Mouse (Mus musculus) thymus, postnatal 0 days (tissue): Measurements from ENCODE around the gene Zfp790. TPM values are rescaled to one million over a fixed set of nuclear protein-coding genes. Genes with fewer than 3 reads are reported as not detected.
"Not testable (repeated sequence)": the region's sequence is repeated elsewhere in the genome, so short reads cannot be mapped to it uniquely, and the experiment has no call there.

Source experiments
- DNase-seq: peaks from one replicate; pipeline ENCODE4 v3.0.0-alpha.2; 2015; ENCODE audit warnings: low spot score
- microRNA counts: library from miRNA; unstranded; fragments of <30 nt; microRNA quantifications from one replicate; lab custom pipeline; 2015
- microRNA-seq: library from miRNA; unstranded; fragments of <30 nt; microRNA quantifications from one replicate; pipeline ENCODE4, GENCODE M21; 2016; ENCODE audit warnings: borderline number of aligned reads
- polyA plus RNA-seq: library from polyadenylated mRNA; unstranded; fragments of >200 nt; fragmentation: Nextera tagmentation; extraction: Ambion mirVana; gene quantifications from 2 replicates; pipeline ENCODE4 v1.2.1, GENCODE M21; 2015

Zfp790 gene
- polyA plus RNA-seq, 1 experiment from 2014 or later, result 11.7 TPM

DNA sequence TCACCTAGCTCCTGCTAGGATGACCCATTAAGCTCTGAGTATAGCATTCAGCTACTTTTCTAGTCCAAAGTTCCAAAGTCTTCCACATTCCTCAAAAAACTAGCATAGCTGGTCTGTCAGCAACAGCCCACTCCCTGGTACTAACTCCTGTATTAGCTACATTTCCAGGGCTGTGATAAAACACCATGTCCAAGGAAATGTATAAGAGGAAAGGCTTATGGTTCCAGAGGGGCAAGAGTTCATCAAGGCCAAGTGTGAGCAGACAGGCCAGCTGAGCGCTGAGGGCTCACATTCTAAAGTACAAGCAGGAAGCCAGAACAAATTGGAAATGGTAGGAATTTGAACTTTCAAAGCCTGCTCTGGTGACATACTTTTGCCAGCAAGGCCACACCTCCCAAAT is 26.2 kb downstream of the Zfp790 start:
- no peak for DNase-seq

DNA sequence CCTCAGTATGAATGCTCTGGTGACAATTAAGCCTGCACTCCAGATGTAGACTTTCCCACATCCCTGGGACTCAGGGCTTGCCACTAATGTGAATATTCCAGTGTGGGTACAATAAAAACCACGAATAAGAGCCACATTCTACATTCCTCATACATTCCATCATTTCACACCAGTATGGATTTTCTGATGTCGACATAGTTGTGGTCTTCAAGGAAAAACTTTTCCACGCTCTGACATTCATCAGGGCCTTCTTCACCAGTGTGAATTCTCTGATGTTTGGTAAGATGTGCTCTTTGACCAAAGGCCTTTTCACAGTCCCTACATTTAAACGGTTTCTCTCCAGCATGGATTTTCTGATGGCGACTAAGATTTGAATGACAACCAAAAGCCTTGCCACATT is 28.7 kb downstream of the Zfp790 start:
- no peak for DNase-seq

DNA sequence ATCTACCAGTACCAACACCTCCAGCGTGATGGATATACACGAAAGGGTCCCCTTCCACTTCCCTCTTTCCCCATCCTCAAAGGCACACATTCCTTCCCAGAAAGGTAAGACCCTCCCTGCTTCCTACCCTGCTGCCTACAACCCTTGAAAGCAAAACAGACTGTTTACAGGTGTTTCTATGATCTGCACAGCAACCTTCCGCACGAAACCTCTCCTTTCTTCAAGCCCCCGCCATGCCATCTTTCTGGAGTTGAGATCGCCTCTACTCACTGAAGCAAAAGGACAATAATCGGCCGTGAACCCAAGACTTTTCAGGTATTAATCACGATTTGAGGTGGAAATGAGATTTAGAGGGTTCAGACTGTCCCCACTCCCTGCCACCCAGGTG is 36.9 kb downstream of the Zfp790 start:
- no peak for DNase-seq

DNA sequence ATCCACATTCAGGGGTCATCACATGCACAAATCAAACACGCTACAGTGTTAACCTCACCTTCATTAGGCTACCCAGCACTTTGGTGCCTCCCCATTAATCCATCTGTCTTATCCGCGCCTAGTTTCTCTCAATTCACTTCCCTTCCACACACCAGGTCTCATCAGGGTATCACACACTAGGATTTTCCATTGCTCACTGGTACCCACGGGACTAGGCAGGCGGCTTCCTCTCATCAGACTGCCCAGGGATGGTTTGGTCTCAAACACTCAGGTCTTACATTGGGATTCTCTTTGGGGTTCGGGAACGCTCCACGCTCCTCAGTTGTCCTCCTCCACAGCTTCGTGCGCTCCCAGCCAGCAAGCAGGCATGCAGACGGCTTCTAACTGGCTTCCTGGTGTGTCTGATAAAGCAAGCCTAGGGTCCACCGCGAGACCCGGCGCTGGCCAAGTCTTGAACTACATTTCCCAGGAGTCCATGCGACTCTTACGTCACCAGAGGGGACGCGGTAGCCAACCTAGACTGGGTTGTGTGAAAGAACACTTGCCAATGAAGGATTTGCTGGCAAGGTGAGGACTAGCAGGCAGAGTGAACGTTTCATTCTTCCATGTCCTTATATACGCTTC is 37.4 kb downstream of the Zfp790 start, which contains the start of gene Zfp940:
Gene Zfp940, minus strand, starts transcription at position 451 of the 624 bp plus-strand sequence.
- DNase-seq, result peak; percentile 89

- peak; percentile 88 for DNase-seq
Observed at GRCm38 (mm10) chr7:29859532-29860517, 43.9 kb downstream of the Zfp790 start, which contains the start of gene Zfp420. Gene Zfp420, plus strand, starts transcription at chr7:29859979.

GRCm38 (mm10) chr7:29861660-29862059 is 45.7 kb downstream of the Zfp790 start:
- peak; percentile 20 for DNase-seq

DNA sequence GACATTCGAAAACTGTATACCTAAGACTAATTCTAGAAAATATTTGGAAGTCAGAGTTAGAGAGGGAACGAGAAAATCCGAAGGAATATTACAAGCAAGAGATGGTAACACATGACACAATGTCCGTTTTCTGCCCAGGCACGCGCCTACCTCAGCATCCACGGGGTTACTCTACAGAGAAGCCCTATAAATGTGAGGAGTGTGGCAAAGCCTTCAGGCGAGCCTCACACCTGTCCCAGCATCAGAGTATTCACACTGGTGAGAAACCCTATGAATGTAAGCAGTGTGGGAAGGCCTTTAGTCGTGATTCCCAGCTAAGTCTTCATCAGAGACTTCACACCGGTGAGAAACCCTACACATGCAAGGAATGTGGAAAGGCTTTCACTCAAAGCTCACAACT is 58.3 kb downstream of the Zfp790 start:
- DNase-seq, result no peak

- not testable (repeated sequence) for DNase-seq
Observed at GRCm38 (mm10) chr7:29877561-29877960, 61.6 kb downstream of the Zfp790 start.

DNA sequence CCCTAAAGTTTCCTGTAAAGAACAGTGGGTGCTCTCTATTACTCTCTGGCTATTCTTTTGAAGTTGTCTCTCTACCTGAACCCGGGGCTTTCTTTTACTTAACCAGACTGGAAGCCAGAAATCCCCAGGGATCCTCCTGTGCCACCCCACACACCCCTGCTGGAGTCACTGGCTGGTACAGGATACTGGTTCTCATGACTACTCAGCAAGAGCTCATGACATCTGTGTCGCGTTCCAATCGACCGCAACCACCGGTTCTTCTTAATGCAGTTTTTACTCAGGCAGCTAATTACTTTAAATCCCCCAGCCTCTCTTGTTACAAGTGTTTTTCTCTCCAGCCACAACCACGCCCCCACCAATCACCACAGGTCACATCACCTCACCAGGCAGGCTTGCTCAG is 64.1 kb downstream of the Zfp790 start:
- DNase-seq, result no peak

MicroRNAs within 50 kb of the gene (microRNA counts, 519-probe panel; counts per million panel counts)
- microRNA mmu-miR-1964 (lab: Ali Mortazavi, UCI), result 473 counts per million, percentile 71 among the panel's probes with 10 or more counts

Small RNAs within 50 kb of the gene (microRNA-seq; reads per million reads assigned to microRNA genes)
- gene Mir1964, result 8.3 reads per million, percentile 15 among the genes with 10 or more reads in this experiment

Other genes starting within 250 kb of the Zfp790 start
- gene Catsperg2, start 89.1 kb upstream of the Zfp790 start, polyA plus RNA-seq, result not detected in 2 replicates
- gene Zfp84, start 47.6 kb upstream of the Zfp790 start, polyA plus RNA-seq, result 12.8 TPM in 2 replicates
- 2.1 and 2.6 TPM in 2 replicates for gene Zfp30, start 32.1 kb upstream of the Zfp790 start, polyA plus RNA-seq
- 4.6 and 4.8 TPM in 2 replicates for gene Zfp940, start 37.6 kb downstream of the Zfp790 start, polyA plus RNA-seq
- 3.0 and 3.1 TPM in 2 replicates for gene Zfp420, start 43.9 kb downstream of the Zfp790 start, polyA plus RNA-seq
- 6.4 and 6.9 TPM in 2 replicates for gene Zfp27, start 90.5 kb downstream of the Zfp790 start, polyA plus RNA-seq
- 0.90 and 1.1 TPM in 2 replicates for gene Zfp383, start 92.1 kb downstream of the Zfp790 start, polyA plus RNA-seq
- 6.8 and 9.2 TPM in 2 replicates for gene Zfp74, start 138.0 kb downstream of the Zfp790 start, polyA plus RNA-seq
- gene Zfp568, start 167.8 kb downstream of the Zfp790 start, polyA plus RNA-seq, result 3.1 and 4.2 TPM in 2 replicates
- gene Zfp14, start 235.3 kb downstream of the Zfp790 start, polyA plus RNA-seq, result 2.4 and 3.1 TPM in 2 replicates